Mouse (Mus musculus) CH12.LX (cell line): ENCODE data around the gene Nme9. TPM values are rescaled to one million over a fixed set of nuclear protein-coding genes. Genes with fewer than 3 reads are reported as not detected.

Source experiments
- DNase-seq: peaks from one replicate; pipeline ENCODE4 v3.0.0-alpha.2; 2013; ENCODE audit errors: extremely low read depth
- H3K27ac ChIP-seq: 2 replicates; pipeline ENCODE4 v1.5.1; 2012; ENCODE audit warnings: low read depth, mild to moderate bottlenecking, control low read depth, moderate library complexity; ENCODE audit not compliant: insufficient read depth
- H3K27me3 ChIP-seq: replicated peaks from 2 replicates; pipeline ENCODE3; 2012; ENCODE audit warnings: inconsistent platforms
- H3K36me3 ChIP-seq, 2 experiments: replicated peaks in 1 of 2; 2 replicates each; pipeline versions ENCODE3 to v1.6.1; 2012; ENCODE audit warnings: inconsistent platforms in 1 of 2, low read length in 1 of 2, mild to moderate bottlenecking in 1 of 2, mixed read lengths in 1 of 2, moderate library complexity in 1 of 2; ENCODE audit not compliant: control insufficient read depth in 1 of 2, insufficient read depth in 1 of 2
- H3K4me1 ChIP-seq, 2 experiments: 2 replicates each; pipeline ENCODE4 v1.6.1; 2012; ENCODE audit warnings: inconsistent platforms in 1 of 2, moderate library complexity in 1 of 2; ENCODE audit not compliant: insufficient read depth in 2 of 2, control insufficient read depth in 1 of 2
- H3K4me2 ChIP-seq: 2 replicates; pipeline ENCODE4 v1.6.1; 2012; ENCODE audit warnings: low read depth, mild to moderate bottlenecking, control low read depth; ENCODE audit not compliant: poor library complexity, insufficient read depth, severe bottlenecking
- H3K4me3 ChIP-seq, 3 experiments: fragments of 150-350 bp in 1 of 3; sonication (generic) in 1 of 3; replicated peaks in 1 of 3; 2 replicates each; pipeline versions ENCODE3 to v1.5.1; 2011 to 2012; ENCODE audit warnings: low read depth in 2 of 3, low read length in 2 of 3, mild to moderate bottlenecking in 2 of 3, moderate library complexity in 2 of 3, control low read depth in 1 of 3, improper control_type of control experiment in 1 of 3, inconsistent platforms in 1 of 3, mixed read lengths in 1 of 3; ENCODE audit not compliant: poor library complexity in 1 of 3
- H3K79me2 ChIP-seq: replicated peaks from 2 replicates; pipeline ENCODE4 v1.6.1; 2012; ENCODE audit warnings: mild to moderate bottlenecking, moderate library complexity; ENCODE audit not compliant: control insufficient read depth, poor library complexity, insufficient read depth, severe bottlenecking; ENCODE audit errors: extremely low read depth
- H3K9ac ChIP-seq: 2 replicates; pipeline ENCODE4 v1.6.1; 2012; ENCODE audit warnings: low read depth, mild to moderate bottlenecking, control low read depth, moderate library complexity; ENCODE audit not compliant: insufficient read depth
- H3K9me3 ChIP-seq: replicated peaks from 2 replicates; pipeline ENCODE3; 2012; ENCODE audit warnings: low read length, inconsistent platforms, mixed read lengths
- CHD2 ChIP-seq: IDR thresholded peaks from 2 replicates; pipeline ENCODE4 v1.6.1; 2011; ENCODE audit warnings: low read length, improper control_type of control experiment
- CTCF ChIP-seq, 2 experiments: IDR thresholded peaks in 1 of 2; conservative IDR thresholded peaks in 1 of 2; 2 replicates each; pipeline ENCODE4 v1.5.1; 2011 to 2012; ENCODE audit warnings: low read depth in 2 of 2, low read length in 2 of 2, improper control_type of control experiment in 1 of 2, inconsistent platforms in 1 of 2, mild to moderate bottlenecking in 1 of 2, moderate library complexity in 1 of 2
- E2F4 ChIP-seq: IDR thresholded peaks from 2 replicates; pipeline ENCODE4 v1.6.1; 2011; ENCODE audit warnings: low read depth, low read length, improper control_type of control experiment; ENCODE audit not compliant: insufficient replicate concordance
- EP300 ChIP-seq: IDR thresholded peaks from 2 replicates; pipeline ENCODE4 v1.6.1; 2011; ENCODE audit warnings: low read length, improper control_type of control experiment
- ETS1 ChIP-seq: conservative IDR thresholded peaks from 2 replicates; pipeline ENCODE4 v1.6.1; 2012; ENCODE audit warnings: low read depth, mild to moderate bottlenecking, inconsistent platforms, low read length, improper control_type of control experiment, moderate library complexity
- IRF4 ChIP-seq: IDR thresholded peaks from 2 replicates; pipeline ENCODE4 v1.6.1; 2014; ENCODE audit warnings: low read depth, mild to moderate bottlenecking, inconsistent platforms, low read length, improper control_type of control experiment
- JUND ChIP-seq: conservative IDR thresholded peaks from 2 replicates; pipeline ENCODE4 v1.6.1; 2011; ENCODE audit warnings: low read depth, low read length, improper control_type of control experiment
- KAT2A ChIP-seq: IDR thresholded peaks from 2 replicates; pipeline ENCODE4 v1.6.1; 2012; ENCODE audit warnings: low read length, improper control_type of control experiment, inconsistent platforms; ENCODE audit not compliant: insufficient replicate concordance
- MAFK ChIP-seq: IDR thresholded peaks from 2 replicates; pipeline ENCODE4 v1.6.1; 2011; ENCODE audit warnings: low read length, improper control_type of control experiment; ENCODE audit not compliant: insufficient replicate concordance
- MAX ChIP-seq: IDR thresholded peaks from 2 replicates; pipeline ENCODE4 v1.6.1; 2011; ENCODE audit warnings: low read length, improper control_type of control experiment
- MEF2A ChIP-seq: IDR thresholded peaks from 2 replicates; pipeline ENCODE4 v1.6.1; 2014; ENCODE audit warnings: low read depth, mild to moderate bottlenecking, inconsistent platforms, low read length, improper control_type of control experiment, borderline replicate concordance
- MXI1 ChIP-seq: IDR thresholded peaks from 2 replicates; pipeline ENCODE4 v1.6.1; 2011; ENCODE audit warnings: mild to moderate bottlenecking, low read depth, low read length, improper control_type of control experiment
- NELFE ChIP-seq: IDR thresholded peaks from 2 replicates; pipeline ENCODE4 v1.6.1; 2011; ENCODE audit warnings: low read depth, low read length, improper control_type of control experiment
- RAD21 ChIP-seq: IDR thresholded peaks from 2 replicates; pipeline ENCODE4 v1.6.1; 2011; ENCODE audit warnings: low read depth, mild to moderate bottlenecking, low read length, improper control_type of control experiment, moderate library complexity
- SMC3 ChIP-seq: IDR thresholded peaks from 2 replicates; pipeline ENCODE4 v1.6.1; 2011; ENCODE audit warnings: low read depth, low read length, improper control_type of control experiment
- UBTF ChIP-seq: IDR thresholded peaks from 2 replicates; pipeline ENCODE4 v1.6.1; 2012; ENCODE audit warnings: low read depth, mild to moderate bottlenecking, inconsistent platforms, low read length, improper control_type of control experiment, moderate library complexity
- ZMIZ1 ChIP-seq: IDR thresholded peaks from 2 replicates; pipeline ENCODE4 v1.6.1; 2012; ENCODE audit warnings: low read depth, mild to moderate bottlenecking, inconsistent platforms, low read length, improper control_type of control experiment
- dilution Hi-C: fragments of 300-500 bp; cut with MboI; formaldehyde crosslinking; loops from 2 replicates; pipeline ENCODE4 v1.14.3; 2020; ENCODE audit warnings: low sequenced_read_pairs; ENCODE audit not compliant: extremely low pct_unique_long_range_greater_than_20kb, extremely low pct_ligation_motif_present
- in situ Hi-C: fragments of 300-500 bp; cut with MboI; formaldehyde crosslinking; loops from 3 replicates; pipeline ENCODE4 v1.14.3; 2019; ENCODE audit warnings: low sequenced_read_pairs, low pct_ligation_motif_present, low pct_unique_long_range_greater_than_20kb, mixed read lengths
- polyA plus RNA-seq: library from polyadenylated mRNA; unstranded; fragments of >175 nt; gene quantifications from 2 replicates; pipeline ENCODE4 v1.2.1, GENCODE M21; 2012; ENCODE audit warnings: low read depth; ENCODE audit not compliant: insufficient read length
- total RNA-seq, 2 experiments: library from RNA; depleted of rRNA; stranded (reverse); fragments of 300-350 nt in 1 of 2; fragments of >200 nt in 1 of 2; gene quantifications; 2 replicates each; pipeline ENCODE4 v1.2.3; 2012 to 2014

The Nme9 gene
- total and polyA plus RNA-seq, 3 experiments = not detected

GRCm38 (mm10) chr9:99446259-99446658 lies 5.0 kb upstream of the Nme9 start:
- peaks cover 0 to 15% of the 10 kb centered on the region in 2 experiments; a peak in 2 of 4 replicates for H3K4me1 ChIP-seq
- no peaks in the 10 kb centered on the region for H3K36me3 ChIP-seq
- no peaks in the 10 kb centered on the region for H3K79me2 ChIP-seq
- no peak for DNase-seq
- dilution Hi-C loops (no loop called here), in situ Hi-C loops (no loop called here)
- no peak overlapping the region for H3K4me2 ChIP-seq
- H3K9me3 ChIP-seq = no peaks in the 10 kb centered on the region
- TF ChIP-seq KAT2A (no peak), E2F4 (no peak), UBTF (no peak), SMC3 (no peak), JUND (no peak), MEF2A (no peak), MXI1 (no peak), ZMIZ1 (no peak), EP300 (no peak), CTCF (conservative IDR thresholded peaks at IDR 0.05 in 1 of 2, IDR thresholded peaks at IDR 0.05 in 1 of 2; ENCODE audit: low read depth in 2 of 2, low read length in 2 of 2) (no peak), NELFE (no peak)
- no peak overlapping the region for H3K9ac ChIP-seq
- H3K4me3 ChIP-seq = no peak overlapping the region
- H3K27me3 ChIP-seq = no peaks in the 10 kb centered on the region
- no peak overlapping the region for H3K27ac ChIP-seq

GRCm38 (mm10) chr9:99447323-99447722 lies 4.0 kb upstream of the Nme9 start:
- no peak overlapping the region for H3K9ac ChIP-seq
- no peak overlapping the region for H3K4me3 ChIP-seq
- no peak overlapping the region for H3K27ac ChIP-seq
- in situ Hi-C loops = no loop called here
- H3K4me1 ChIP-seq = 0 out of 4 replicates have a peak, but pooled peaks cover 0 to 7% of the 10 kb centered on the region in 2 experiments
- DNase-seq = no peak
- no peaks in the 10 kb centered on the region for H3K9me3 ChIP-seq
- peaks cover 2% of the 10 kb centered on the region for H3K27me3 ChIP-seq
- H3K79me2 ChIP-seq = no peaks in the 10 kb centered on the region
- H3K36me3 ChIP-seq = no peaks in the 10 kb centered on the region
- TF ChIP-seq CHD2 = no peak
- TF ChIP-seq MAFK = no peak
- no peak for TF ChIP-seq ETS1
- no peak for TF ChIP-seq RAD21
- no peak for TF ChIP-seq MAX
- TF ChIP-seq IRF4 = no peak
- TF ChIP-seq KAT2A = no peak
- H3K4me2 ChIP-seq = no peak overlapping the region
- dilution Hi-C loops = no loop called here
